Mouse (Mus musculus) stomach, embryonic 16.5 days (tissue): ENCODE data around the gene Podn. TPM values are rescaled to one million over a fixed set of nuclear protein-coding genes. Genes with fewer than 3 reads are reported as not detected.

ENCODE experiments used
- ATAC-seq: fragments of 200-750 bp; cut with Nextera tagmentation; 2 replicates; pipeline ENCODE4 v1.8.0; 2017; ENCODE audit warnings: moderate number of reproducible peaks, moderate TSS enrichment; ENCODE audit not compliant: insufficient read depth, low FRiP score
- H3K27ac ChIP-seq: fragments of 300-500 bp; sonication (generic); 2 replicates; pipeline ENCODE4 v1.5.1; 2014; ENCODE audit warnings: low read length
- H3K27me3 ChIP-seq: fragments of 300-500 bp; sonication (generic); 2 replicates; pipeline ENCODE4 v1.6.1; 2014; ENCODE audit warnings: low read length, control low read depth, mixed read lengths; ENCODE audit not compliant: control insufficient read depth, insufficient read depth
- H3K36me3 ChIP-seq: fragments of 300-500 bp; sonication (generic); 2 replicates; pipeline ENCODE4 v1.6.1; 2014; ENCODE audit warnings: low read length; ENCODE audit not compliant: control insufficient read depth, insufficient read depth
- H3K4me1 ChIP-seq: fragments of 300-500 bp; sonication (generic); 2 replicates; pipeline ENCODE4 v1.6.1; 2014; ENCODE audit warnings: low read length, control low read depth, mixed read lengths; ENCODE audit not compliant: control insufficient read depth, insufficient read depth
- H3K4me2 ChIP-seq: fragments of 300-500 bp; sonication (generic); 2 replicates; pipeline ENCODE4 v1.6.1; 2014; ENCODE audit warnings: low read depth, low read length, mixed read lengths
- H3K4me3 ChIP-seq: fragments of 300-500 bp; sonication (generic); replicated peaks from 2 replicates; pipeline ENCODE4 v1.5.1; 2014; ENCODE audit warnings: mild to moderate bottlenecking, low read length
- H3K9ac ChIP-seq: fragments of 300-500 bp; sonication (generic); 2 replicates; pipeline ENCODE4 v1.6.1; 2014; ENCODE audit warnings: low read length
- H3K9me3 ChIP-seq: fragments of 300-500 bp; sonication (generic); replicated peaks from 2 replicates; pipeline ENCODE4 v1.6.1; 2016; ENCODE audit warnings: low read length, control low read depth; ENCODE audit not compliant: control insufficient read depth
- whole genome bisulfite sequencing: fragments of 180-500 bp; shearing (Covaris S2); extraction: QIAGEN DNeasy Blood & Tissue Kit; methylation state at CpG from one replicate; pipeline ENCODE4 v1.1.7; 2014; 5-methylcytosine and 5-hydroxymethylcytosine counted together
- polyA plus RNA-seq: library from polyadenylated mRNA; unstranded; fragments of >200 nt; fragmentation: Nextera tagmentation; extraction: Ambion mirVana; gene quantifications from 2 replicates; pipeline ENCODE4 v1.2.1, GENCODE M21; 2015

Gene Podn
- polyA plus RNA-seq, 1 experiment from 2014 or later, result 1.2 TPM

GRCm38 (mm10) chr4:108124104-108124503 lies 27.9 kb upstream of the Podn start:
- Histone ChIP-seq H3K9ac (no peak overlapping the region), H3K27me3 (no peaks in the 10 kb centered on the region), H3K4me2 (no peak overlapping the region), H3K9me3 (no peaks in the 10 kb centered on the region), H3K36me3 (no peaks in the 10 kb centered on the region), H3K4me1 (no peaks in the 10 kb centered on the region), H3K4me3 (no peak overlapping the region), H3K27ac (no peak overlapping the region)
- WGBS, result 92% methylated on average over 1 of the region's 1 CpGs
- ATAC-seq, result no peak

GRCm38 (mm10) chr4:108117924-108118876 lies 22.0 kb upstream of the Podn start:
- ATAC-seq, result peak; percentile 94
- 11% methylated on average over 43 of the region's 45 CpGs for WGBS
- no peaks in the 10 kb centered on the region for H3K36me3 ChIP-seq
- peak overlapping the region; percentile 20 for H3K27ac ChIP-seq
- H3K9ac ChIP-seq, result peak overlapping the region; percentile 83
- H3K4me2 ChIP-seq, result peak overlapping the region; percentile 68
- H3K4me3 ChIP-seq, result peak overlapping the region; percentile 76
- H3K9me3 ChIP-seq, result no peaks in the 10 kb centered on the region
- no peaks in the 10 kb centered on the region for H3K27me3 ChIP-seq
- H3K4me1 ChIP-seq, result no peaks in the 10 kb centered on the region

- Histone ChIP-seq H3K9me3 (no peaks in the 10 kb centered on the region), H3K36me3 (no peaks in the 10 kb centered on the region), H3K4me3 (no peak overlapping the region), H3K27me3 (no peaks in the 10 kb centered on the region), H3K27ac (no peak overlapping the region), H3K9ac (no peak overlapping the region), H3K4me1 (no peaks in the 10 kb centered on the region), H3K4me2 (no peak overlapping the region)
- ATAC-seq, result no peak
- WGBS, result 86% methylated on average over 8 of the region's 8 CpGs
Observed at GRCm38 (mm10) chr4:108117488-108117887, 21.2 kb upstream of the Podn start.

DNA sequence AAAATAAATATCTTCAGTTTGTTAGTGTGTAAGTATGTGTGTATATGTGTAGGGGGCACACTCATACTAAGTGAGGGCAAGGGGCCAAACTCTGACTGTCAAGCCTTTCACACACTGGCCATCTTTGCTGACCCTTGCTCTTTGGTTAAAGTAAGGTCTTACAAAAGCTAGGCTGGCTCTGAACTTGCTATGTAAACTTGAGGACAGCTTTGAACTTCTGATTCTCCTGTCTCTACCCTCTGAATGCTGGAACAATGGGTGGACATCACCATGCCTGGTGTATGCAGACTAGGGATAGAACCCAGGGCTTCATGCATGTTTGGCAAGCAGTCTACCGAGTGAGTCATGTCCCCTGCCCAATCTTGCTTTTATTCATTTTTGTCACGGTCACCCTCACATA lies 20.2 kb upstream of the Podn start:
- Histone ChIP-seq H3K9ac (no peak overlapping the region), H3K4me3 (no peak overlapping the region), H3K4me1 (no peaks in the 10 kb centered on the region), H3K36me3 (no peaks in the 10 kb centered on the region), H3K27ac (no peak overlapping the region), H3K9me3 (no peaks in the 10 kb centered on the region), H3K4me2 (no peak overlapping the region), H3K27me3 (no peaks in the 10 kb centered on the region)
- 84% methylated on average over 2 of the region's 2 CpGs for WGBS
- no peak for ATAC-seq

- 74% methylated on average over 2 of the region's 2 CpGs for WGBS
- Histone ChIP-seq H3K9ac (no peak overlapping the region), H3K27ac (no peak overlapping the region), H3K9me3 (no peaks in the 10 kb centered on the region), H3K36me3 (no peaks in the 10 kb centered on the region), H3K4me2 (no peak overlapping the region), H3K4me3 (no peak overlapping the region), H3K27me3 (no peaks in the 10 kb centered on the region), H3K4me1 (no peaks in the 10 kb centered on the region)
- no peak for ATAC-seq
Observed at GRCm38 (mm10) chr4:108110706-108111105, 14.5 kb upstream of the Podn start.

- no peak overlapping the region for H3K9ac ChIP-seq
- ATAC-seq, result no peak
- H3K4me3 ChIP-seq, result no peak overlapping the region
- no peaks in the 10 kb centered on the region for H3K36me3 ChIP-seq
- no peaks in the 10 kb centered on the region for H3K4me1 ChIP-seq
- H3K27me3 ChIP-seq, result no peaks in the 10 kb centered on the region
- no peak overlapping the region for H3K27ac ChIP-seq
- WGBS, result 94% methylated on average over 7 of the region's 7 CpGs
- no peak overlapping the region for H3K4me2 ChIP-seq
- H3K9me3 ChIP-seq, result no peaks in the 10 kb centered on the region
Observed at GRCm38 (mm10) chr4:108109728-108110127, 13.5 kb upstream of the Podn start.

DNA sequence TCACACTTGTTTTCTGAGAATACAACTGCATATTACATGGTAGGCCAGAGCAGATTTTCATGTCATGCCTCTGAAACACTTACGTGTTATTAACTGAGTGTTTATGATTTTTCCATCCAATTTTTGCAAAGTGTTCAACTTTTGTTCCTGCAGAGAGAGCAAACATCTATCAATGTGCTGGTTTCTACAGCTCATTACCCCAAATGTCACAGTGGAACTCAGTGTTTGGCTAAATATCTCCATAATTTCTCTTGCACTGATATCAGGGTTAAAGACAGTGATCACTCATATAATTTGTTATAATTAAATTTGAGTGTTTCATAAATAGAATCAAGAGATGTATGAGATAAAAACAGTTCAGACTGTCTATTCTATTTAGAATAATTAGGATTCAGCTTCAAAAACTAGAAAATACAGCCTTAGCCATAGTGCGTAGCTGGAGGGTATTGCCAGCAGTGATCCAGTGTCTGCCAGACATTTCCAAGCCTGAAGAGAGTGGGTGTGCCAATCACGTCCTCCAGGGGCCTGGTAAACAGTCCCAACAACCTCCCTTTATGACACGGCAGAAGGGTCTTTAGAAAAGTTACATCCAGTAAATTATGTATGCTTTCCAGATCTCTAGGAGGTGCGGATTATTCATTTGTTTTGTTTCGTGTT lies 3.4 kb downstream of the Podn start:
- Histone ChIP-seq H3K9ac (no peak overlapping the region), H3K36me3 (no peaks in the 10 kb centered on the region; the same call in 1 of the 2 replicates), H3K27ac (no peak overlapping the region), H3K4me2 (no peak overlapping the region), H3K4me3 (no peak overlapping the region), H3K4me1 (no peaks in the 10 kb centered on the region), H3K27me3 (no peaks in the 10 kb centered on the region), H3K9me3 (no peaks in the 10 kb centered on the region)
- ATAC-seq, result no peak
- WGBS, result 87% methylated on average over 6 of the region's 6 CpGs

GRCm38 (mm10) chr4:108083993-108084392 lies 12.3 kb downstream of the Podn start:
- Histone ChIP-seq H3K27ac (no peak overlapping the region), H3K9me3 (no peaks in the 10 kb centered on the region), H3K9ac (no peak overlapping the region), H3K36me3 (no peaks in the 10 kb centered on the region), H3K4me3 (no peak overlapping the region), H3K4me2 (no peak overlapping the region), H3K27me3 (no peaks in the 10 kb centered on the region), H3K4me1 (no peaks in the 10 kb centered on the region)
- 83% methylated on average over 2 of the region's 2 CpGs for WGBS
- no peak for ATAC-seq

DNA sequence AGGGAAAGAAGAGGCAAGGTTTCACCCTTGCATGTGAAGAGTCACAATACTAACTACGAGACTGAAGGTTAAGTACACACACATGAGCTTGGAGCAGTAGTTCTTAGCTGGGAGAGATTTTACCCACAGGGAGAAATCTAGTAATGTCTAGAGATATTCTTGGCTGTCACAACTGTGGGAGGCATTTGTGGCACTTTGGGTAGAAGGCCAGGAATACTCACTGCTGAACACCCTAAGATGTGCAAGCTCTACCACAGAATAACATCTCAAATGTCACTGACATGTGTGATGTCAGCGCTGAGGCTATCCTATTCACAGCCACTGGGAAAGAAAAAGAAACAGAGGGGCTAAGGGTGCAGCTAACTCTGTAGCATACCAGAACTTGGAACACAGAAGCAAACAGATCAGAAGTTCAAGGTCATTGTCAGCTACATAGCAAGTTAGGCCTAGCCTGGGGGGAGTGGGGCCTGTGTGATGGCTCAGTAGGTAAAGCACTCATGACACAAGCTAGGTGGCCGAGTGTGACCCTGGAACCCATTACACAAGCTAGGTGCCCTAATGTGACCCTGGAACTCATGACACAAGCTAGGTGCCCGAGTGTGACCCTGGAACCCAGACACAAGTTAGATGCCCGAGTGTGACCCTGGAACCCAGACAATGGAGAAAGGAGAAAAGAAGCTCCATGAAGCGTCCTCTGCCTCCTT lies 13.1 kb downstream of the Podn start:
- no peaks in the 10 kb centered on the region for H3K4me1 ChIP-seq
- H3K4me2 ChIP-seq, result no peak overlapping the region
- H3K9me3 ChIP-seq, result no peaks in the 10 kb centered on the region
- no peak overlapping the region for H3K27ac ChIP-seq
- H3K36me3 ChIP-seq, result no peaks in the 10 kb centered on the region
- no peak overlapping the region for H3K4me3 ChIP-seq
- WGBS, result 84% methylated on average over 6 of the region's 6 CpGs
- ATAC-seq, result no peak
- no peak overlapping the region for H3K9ac ChIP-seq
- H3K27me3 ChIP-seq, result no peaks in the 10 kb centered on the region
